Mouse (Mus musculus) central nervous system, embryonic 11.5 days (tissue): ENCODE results near the gene A930009A15Rik. TPM values are rescaled to one million over a fixed set of nuclear protein-coding genes. Genes with fewer than 3 reads are reported as not detected.

Source experiments
- polyA plus RNA-seq: library from polyadenylated mRNA; depleted of rRNA; stranded (reverse); fragments of >200 nt; gene quantifications from 2 replicates; pipeline ENCODE4 v1.2.3, GENCODE M21; 2012; rRNA removed

The A930009A15Rik gene
- 0.20 and 0.24 TPM in 2 replicates for polyA plus RNA-seq

GRCm38 (mm10) chr10:115569712-115570491, at the start of gene A930009A15Rik:
Gene A930009A15Rik (plus strand): TSS chr10:115569986.

GRCm38 (mm10) chr10:115587301-115587969, 17.6 kb downstream of the A930009A15Rik start, which contains the start of gene Lgr5:
Gene Lgr5 (minus strand): TSS chr10:115587780.

Other genes with a start within 250 kb of the A930009A15Rik start
- 14.6 and 18.5 TPM in 2 replicates for gene Tmem19, start 207.5 kb upstream of the A930009A15Rik start, polyA plus RNA-seq
- 13.5 and 17.3 TPM in 2 replicates for gene Thap2, start 185.5 kb upstream of the A930009A15Rik start, polyA plus RNA-seq
- 64.5 and 116 TPM in 2 replicates for gene Zfc3h1, start 185.0 kb upstream of the A930009A15Rik start, polyA plus RNA-seq
- 3.6 and 6.6 TPM in 2 replicates for gene Lgr5, start 17.8 kb downstream of the A930009A15Rik start, polyA plus RNA-seq
- gene Tspan8, start 246.8 kb downstream of the A930009A15Rik start, polyA plus RNA-seq: 2.7 and 4.5 TPM in 2 replicates